Mouse (Mus musculus) forebrain, embryonic 12.5 days (tissue): Measurements from ENCODE around the gene Fbxo45. TPM values are rescaled to one million over a fixed set of nuclear protein-coding genes. Genes with fewer than 3 reads are reported as not detected.
A peak's percentile ranks its signal among the peaks of the same experiment; 100 is the strongest.

Experiments used
- ATAC-seq: fragments of 200-750 bp; cut with Nextera tagmentation; 2 replicates; pipeline ENCODE4 v1.8.0; 2017; ENCODE audit warnings: moderate TSS enrichment; ENCODE audit not compliant: low FRiP score
- H3K27ac ChIP-seq: fragments of 300-500 bp; sonication (generic); 2 replicates; pipeline ENCODE4 v1.5.1; 2016; ENCODE audit warnings: mild to moderate bottlenecking
- H3K27me3 ChIP-seq: fragments of 300-500 bp; sonication (generic); 2 replicates; pipeline ENCODE4 v1.6.1; 2016; ENCODE audit warnings: mild to moderate bottlenecking
- H3K36me3 ChIP-seq: fragments of 300-500 bp; sonication (generic); replicated peaks from 2 replicates; pipeline ENCODE4 v1.6.1; 2016; ENCODE audit warnings: mild to moderate bottlenecking
- H3K4me1 ChIP-seq: fragments of 300-500 bp; sonication (generic); 2 replicates; pipeline ENCODE4 v1.6.1; 2016
- H3K4me2 ChIP-seq: fragments of 300-500 bp; sonication (generic); 2 replicates; pipeline ENCODE4 v1.6.1; 2016; ENCODE audit warnings: mild to moderate bottlenecking, moderate library complexity
- H3K4me3 ChIP-seq: fragments of 300-500 bp; sonication (generic); replicated peaks from 2 replicates; pipeline ENCODE4 v1.5.1; 2016; ENCODE audit warnings: mild to moderate bottlenecking
- H3K9ac ChIP-seq: fragments of 300-500 bp; sonication (generic); 2 replicates; pipeline ENCODE4 v1.6.1; 2016; ENCODE audit warnings: mild to moderate bottlenecking
- H3K9me3 ChIP-seq: fragments of 300-500 bp; sonication (generic); 2 replicates; pipeline ENCODE4 v1.6.1; 2016
- WGBS: fragments of 180-500 bp; shearing (Covaris S2); methylation state at CpG from one replicate; pipeline ENCODE4 v1.1.7; 2016; 5-methylcytosine and 5-hydroxymethylcytosine counted together
- microRNA counts: library from miRNA; unstranded; fragments of <30 nt; microRNA quantifications from one replicate; lab custom pipeline; 2017
- microRNA-seq: library from miRNA; unstranded; fragments of <30 nt; microRNA quantifications from one replicate; pipeline ENCODE4, GENCODE M21; 2017
- polyA plus RNA-seq: library from polyadenylated mRNA; unstranded; fragments of >200 nt; fragmentation: Nextera tagmentation; extraction: Ambion mirVana; gene quantifications from 2 replicates; pipeline ENCODE4 v1.2.1, GENCODE M21; 2016

Fbxo45 gene
- polyA plus RNA-seq, 1 experiment from 2014 or later, result 25.8 TPM

- Histone ChIP-seq H3K9me3 (no peaks in the 10 kb centered on the region), H3K4me2 (peak overlapping the region; percentile 0; the same call in 1 of the 2 replicates), H3K27me3 (no peaks in the 10 kb centered on the region), H3K9ac (no peak overlapping the region), H3K36me3 (no peaks in the 10 kb centered on the region), H3K4me1 (peaks cover 5% of the 10 kb centered on the region), H3K4me3 (no peak overlapping the region), H3K27ac (no peak overlapping the region)
- WGBS, result 66% methylated on average over 21 of the region's 21 CpGs
- ATAC-seq, result no peak
Measured at GRCm38 (mm10) chr16:32200256-32201003, 46.5 kb downstream of the Fbxo45 start.

GRCm38 (mm10) chr16:32190011-32190441 lies 56.9 kb downstream of the Fbxo45 start:
- Histone ChIP-seq H3K27ac (no peak overlapping the region), H3K27me3 (no peaks in the 10 kb centered on the region), H3K36me3 (no peaks in the 10 kb centered on the region), H3K9ac (no peak overlapping the region), H3K4me1 (no peaks in the 10 kb centered on the region), H3K4me2 (no peak overlapping the region), H3K4me3 (no peak overlapping the region), H3K9me3 (no peaks in the 10 kb centered on the region)
- 65% methylated on average over 11 of the region's 12 CpGs for WGBS
- ATAC-seq, result no peak

- Histone ChIP-seq H3K9ac (no peak overlapping the region), H3K36me3 (no peaks in the 10 kb centered on the region), H3K4me3 (no peak overlapping the region), H3K4me2 (no peak overlapping the region), H3K9me3 (no peaks in the 10 kb centered on the region), H3K27me3 (no peaks in the 10 kb centered on the region), H3K4me1 (no peaks in the 10 kb centered on the region), H3K27ac (no peak overlapping the region)
- 70% methylated on average over 6 of the region's 6 CpGs for WGBS
- ATAC-seq, result no peak
Measured at GRCm38 (mm10) chr16:32189109-32189508, 57.8 kb downstream of the Fbxo45 start.

- Histone ChIP-seq H3K4me2 (no peak overlapping the region), H3K27me3 (no peaks in the 10 kb centered on the region)
- ATAC-seq, result no peak
Measured at GRCm38 (mm10) chr16:32186056-32186455, 60.9 kb downstream of the Fbxo45 start.

More at GRCm38 (mm10) chr16:32186056-32186455, 60.9 kb downstream of the Fbxo45 start:
- Histone ChIP-seq H3K9me3 (no peaks in the 10 kb centered on the region), H3K9ac (no peak overlapping the region), H3K36me3 (no peaks in the 10 kb centered on the region), H3K4me3 (no peak overlapping the region), H3K27ac (no peak overlapping the region), H3K4me1 (no peaks in the 10 kb centered on the region)
- 94% methylated on average over 5 of the region's 5 CpGs for WGBS

MicroRNA genes within 50 kb of the gene (microRNA counts, 519-probe panel; counts per million panel counts)
- not detected for microRNA mmu-miR-1946a (lab: Ali Mortazavi, UCI)

Small RNAs within 50 kb of the gene (microRNA-seq; reads per million reads assigned to microRNA genes)
- not detected for gene Mir1946a

Other genes with a start within 250 kb of the Fbxo45 start
- 24.1 and 25.0 TPM in 2 replicates for gene Senp5, start 243.9 kb downstream of the Fbxo45 start, polyA plus RNA-seq
- gene Pak2, start 167.8 kb downstream of the Fbxo45 start, polyA plus RNA-seq, result 57.1 and 59.1 TPM in 2 replicates
- gene Pigx, start 147.4 kb downstream of the Fbxo45 start, polyA plus RNA-seq, result 127 and 133 TPM in 2 replicates
- 39.7 and 43.8 TPM in 2 replicates for gene Cep19, start 147.4 kb downstream of the Fbxo45 start, polyA plus RNA-seq
- gene Nrros, start 81.6 kb downstream of the Fbxo45 start, polyA plus RNA-seq, result 6.8 and 7.4 TPM in 2 replicates
- not detected in 2 replicates for gene Bex6, start 67.3 kb downstream of the Fbxo45 start, polyA plus RNA-seq
- 16.8 and 17.8 TPM in 2 replicates for gene Wdr53, start 69 bp upstream of the Fbxo45 start, polyA plus RNA-seq
- gene Smco1, start 24.3 kb upstream of the Fbxo45 start, polyA plus RNA-seq, result not detected in 2 replicates
- 33.6 and 38.4 TPM in 2 replicates for gene Rnf168, start 30.3 kb upstream of the Fbxo45 start, polyA plus RNA-seq
- gene Ubxn7, start 85.1 kb upstream of the Fbxo45 start, polyA plus RNA-seq, result 30.0 and 35.1 TPM in 2 replicates
- not detected in 2 replicates for gene Tm4sf19, start 153.3 kb upstream of the Fbxo45 start, polyA plus RNA-seq
- gene Tctex1d2, start 172.5 kb upstream of the Fbxo45 start, polyA plus RNA-seq, result 31.8 and 34.6 TPM in 2 replicates
- gene Pcyt1a, start 183.8 kb upstream of the Fbxo45 start, polyA plus RNA-seq, result 42.7 and 45.6 TPM in 2 replicates
- 0.27 and 0.40 TPM in 2 replicates for gene Slc51a, start 240.7 kb upstream of the Fbxo45 start, polyA plus RNA-seq
- not detected in 2 replicates for gene Zdhhc19, start 249.1 kb upstream of the Fbxo45 start, polyA plus RNA-seq